Mouse (Mus musculus): ENCODE data around the gene Whamm. TPM values are rescaled to one million over a fixed set of nuclear protein-coding genes. Genes with fewer than 3 reads are reported as not detected.
A peak's percentile ranks its signal among the peaks of the same experiment; 100 is the strongest.

Gene Whamm
- total RNA-seq (2021): 1 to 10 TPM; 7.9 to 8.8 TPM
- long read RNA-seq, experiment 1, transcript Whamm-201 (10 exons, 3,069 nt): major isoform, 12 of 30 reads
- long read RNA-seq, experiment 1, partial matches to known transcripts: 12 of 30 reads
- long read RNA-seq, experiment 1, other reads (novel, unspliced or antisense): 6 of 30 reads
- long read RNA-seq, experiment 2, transcript Whamm-201 (10 exons, 3,069 nt): major isoform, 9 of 16 reads
- long read RNA-seq, experiment 2, partial matches to known transcripts: 0 of 16 reads
- long read RNA-seq, experiment 2, other reads (novel, unspliced or antisense): 7 of 16 reads

DNA sequence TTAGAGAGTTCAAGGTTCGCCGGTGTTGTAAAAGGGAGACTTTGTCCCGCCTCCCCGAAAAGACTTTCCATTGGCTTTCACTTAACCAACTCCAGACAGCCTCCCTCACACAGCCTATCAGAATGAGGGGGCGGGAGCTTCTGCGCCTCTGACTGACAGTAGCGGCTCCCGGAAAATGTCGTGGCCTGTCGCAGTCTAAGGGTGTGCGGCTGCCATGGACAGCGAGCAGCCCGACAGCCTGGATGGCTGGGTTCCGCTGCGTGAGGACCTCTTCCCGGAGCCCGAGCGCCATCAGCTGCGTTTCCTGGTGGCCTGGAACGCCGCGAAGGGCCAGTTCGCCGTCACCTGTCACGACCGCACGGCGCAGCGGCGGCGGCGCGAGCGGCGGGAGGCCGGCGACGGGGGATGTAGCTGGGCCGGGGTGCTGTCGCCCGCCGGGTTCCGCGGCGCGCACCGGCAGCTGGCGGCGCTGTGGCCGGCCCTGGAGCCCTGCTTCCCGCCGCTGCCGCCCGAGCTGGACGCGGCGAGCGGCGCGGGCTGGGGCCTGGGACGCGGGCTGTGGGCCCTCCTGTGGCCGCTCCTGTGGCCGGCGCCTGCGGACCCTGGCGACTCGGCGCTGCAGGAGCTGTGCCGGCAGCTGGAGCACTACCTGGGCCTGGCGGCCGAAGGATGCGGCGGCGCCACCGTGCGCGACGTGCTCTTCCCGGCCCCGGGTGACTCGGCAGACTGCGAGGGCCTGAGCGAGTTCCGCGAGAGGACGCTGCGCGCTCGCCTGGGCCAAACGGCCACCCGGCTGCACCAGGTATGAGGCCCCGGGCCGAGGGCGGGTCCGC is at the start of gene Whamm:
Gene Whamm, plus strand, starts transcription at position 159 of the 833 bp plus-strand sequence.
- DNase-seq (ENCODE audit: low spot score): peak; percentile 95

DNA sequence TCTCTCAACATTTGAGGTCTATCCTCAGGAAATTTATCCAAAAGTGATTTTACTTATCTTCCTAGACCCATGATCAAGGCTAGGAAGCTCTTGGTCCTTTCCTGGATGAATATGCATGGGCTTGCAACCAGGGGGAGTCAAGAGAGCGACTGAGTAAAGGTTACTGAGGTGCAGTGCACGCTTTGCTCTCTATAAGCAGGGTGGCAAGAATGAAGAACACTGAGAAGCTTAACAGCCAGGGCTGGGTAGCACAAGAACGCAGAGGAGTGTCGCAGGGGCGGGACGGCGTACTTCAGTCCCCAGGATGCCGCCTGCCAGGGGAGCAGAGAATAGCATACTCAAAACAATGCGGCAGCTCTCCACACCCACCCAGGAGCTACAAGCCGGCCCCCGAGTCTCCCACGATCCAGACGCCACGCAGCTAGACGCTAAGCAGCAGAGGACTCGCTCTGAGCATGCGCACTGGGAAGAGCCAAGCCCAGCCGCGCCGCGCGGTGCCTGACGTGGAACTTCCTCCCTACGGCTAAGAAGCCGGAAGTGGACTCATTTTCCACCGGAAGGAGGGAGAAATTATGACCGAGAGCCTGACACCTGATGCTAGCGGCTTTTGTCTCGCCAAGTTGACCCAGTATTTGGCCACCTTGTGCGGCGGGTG is 47.9 kb upstream of the Whamm start:
- DNase-seq (ENCODE audit: low spot score): peak; percentile 88

DNA sequence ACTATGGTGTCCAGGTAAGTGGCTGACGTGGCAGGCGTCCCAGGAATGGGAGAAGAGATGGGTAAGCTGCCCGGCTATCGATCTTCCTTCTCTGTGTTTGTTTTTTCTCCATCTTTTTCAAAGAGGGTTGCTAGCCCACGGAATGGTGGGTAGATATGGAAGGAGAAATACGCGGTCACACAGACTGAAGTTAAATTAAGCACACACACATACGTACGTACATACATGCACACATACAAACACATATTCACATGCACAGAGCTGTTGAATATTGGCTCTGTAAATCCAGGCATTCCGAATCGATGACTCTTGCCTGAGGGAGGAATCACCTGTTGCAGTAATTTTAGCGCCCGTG is 47.4 kb upstream of the Whamm start:
- no peak for DNase-seq (ENCODE audit: low spot score)

DNA sequence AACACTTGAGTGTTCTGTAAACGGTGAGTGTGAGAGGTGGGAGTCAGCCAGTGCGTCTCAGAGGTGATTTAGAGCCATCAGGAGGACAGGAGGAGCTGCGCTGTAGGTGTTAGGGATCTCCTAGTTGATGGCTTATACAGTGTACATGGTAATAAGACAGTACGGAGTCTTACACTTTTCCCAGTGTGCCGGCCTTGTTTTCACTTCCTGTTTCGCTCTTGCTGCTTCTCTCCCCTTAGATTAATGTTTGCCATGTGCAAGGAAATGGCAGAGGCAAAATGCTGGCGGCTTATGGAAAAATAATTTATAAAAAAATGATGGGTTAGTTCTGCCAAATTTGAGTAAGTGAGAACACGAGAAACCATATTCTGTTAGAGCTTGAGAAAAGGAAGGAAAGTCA is 42.1 kb upstream of the Whamm start:
- no peak for DNase-seq (ENCODE audit: low spot score)

DNA sequence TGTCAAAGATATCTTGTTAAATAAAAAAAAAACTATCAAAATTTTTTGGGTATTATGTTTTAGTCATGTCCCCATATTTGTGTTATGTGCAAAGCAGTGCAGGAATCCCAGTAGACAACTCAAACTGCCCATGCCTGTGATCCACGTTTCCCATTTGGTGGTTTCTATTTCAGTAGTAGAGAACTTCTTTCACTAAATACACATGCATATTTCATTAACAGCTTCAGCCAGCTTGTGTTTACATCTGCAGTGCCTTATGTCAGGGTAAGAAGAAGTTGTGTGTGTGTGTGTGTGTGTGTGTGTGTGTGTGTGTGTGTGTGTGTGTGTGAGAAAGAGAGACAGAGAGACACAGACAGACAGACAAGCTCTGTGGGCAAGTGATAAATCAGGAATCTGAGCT is 39.6 kb upstream of the Whamm start:
- DNase-seq (ENCODE audit: low spot score): no peak

DNA sequence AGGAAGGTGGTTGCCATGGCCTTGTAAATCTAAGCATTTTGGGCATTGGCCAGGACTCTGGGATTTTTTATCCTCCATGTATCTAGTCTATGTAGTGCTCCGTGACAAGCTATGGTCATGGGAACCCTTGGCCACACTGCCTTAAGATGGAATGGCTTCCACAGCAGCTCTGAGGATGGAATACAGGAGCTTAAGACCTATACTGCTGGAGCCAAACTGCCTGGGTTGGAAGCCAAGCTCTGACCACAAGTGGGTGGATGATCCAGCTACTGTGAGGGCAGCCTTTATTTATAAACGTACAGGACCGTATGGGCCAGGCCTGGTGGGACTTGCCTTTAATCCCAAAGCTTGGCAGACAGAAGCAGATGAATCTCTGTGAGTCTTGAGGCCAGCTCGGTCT is 34.6 kb upstream of the Whamm start:
- no peak for DNase-seq (ENCODE audit: low spot score)

DNA sequence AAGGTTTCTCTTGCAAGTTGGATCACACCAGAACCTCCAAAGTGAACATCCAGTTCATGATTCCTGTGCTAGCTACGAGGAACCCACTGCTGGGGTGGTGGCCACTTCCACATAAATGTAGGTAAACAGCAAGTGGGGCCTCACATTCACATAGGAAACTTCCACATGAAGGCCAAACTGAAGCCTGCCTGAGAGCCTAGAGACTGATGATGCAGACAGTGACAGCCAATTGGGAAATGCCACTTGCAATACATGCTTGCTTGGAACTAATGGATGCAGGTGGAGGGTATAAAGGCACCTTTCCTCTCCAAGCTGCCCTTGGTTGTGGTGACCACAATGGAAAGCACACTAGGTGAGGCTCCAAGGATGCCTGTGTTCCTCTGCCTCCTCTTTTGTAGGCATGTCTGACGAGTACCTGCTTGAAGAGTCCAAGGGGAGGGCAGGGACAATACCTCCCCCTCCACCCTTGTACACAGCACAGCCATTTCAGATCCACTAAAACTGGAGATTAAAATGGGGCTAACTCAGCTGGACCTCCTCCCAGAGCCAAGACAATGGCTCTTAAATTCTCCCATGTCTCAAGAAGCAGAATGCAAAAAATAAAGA is 32.9 kb upstream of the Whamm start:
- DNase-seq (ENCODE audit: low spot score): no peak

DNA sequence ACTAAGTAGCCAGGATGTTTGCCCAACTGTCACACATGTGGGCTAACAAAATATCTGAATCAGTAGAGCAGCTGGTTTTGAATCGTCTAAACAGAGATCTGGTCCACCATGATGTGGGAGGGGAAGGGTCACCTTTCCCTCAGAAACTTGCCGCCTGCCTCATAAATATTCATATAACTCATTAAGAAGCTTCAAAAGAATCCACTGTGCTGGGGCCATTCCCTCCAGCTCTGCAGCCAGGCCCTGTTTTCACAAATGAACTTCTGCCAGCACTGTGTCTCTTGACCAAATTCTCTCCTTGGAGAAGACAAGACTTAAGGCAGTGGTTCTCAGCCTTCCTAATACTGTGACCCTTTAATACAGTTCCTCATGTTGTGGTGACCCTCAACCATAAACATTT is 31.5 kb upstream of the Whamm start:
- no peak for DNase-seq (ENCODE audit: low spot score)

DNA sequence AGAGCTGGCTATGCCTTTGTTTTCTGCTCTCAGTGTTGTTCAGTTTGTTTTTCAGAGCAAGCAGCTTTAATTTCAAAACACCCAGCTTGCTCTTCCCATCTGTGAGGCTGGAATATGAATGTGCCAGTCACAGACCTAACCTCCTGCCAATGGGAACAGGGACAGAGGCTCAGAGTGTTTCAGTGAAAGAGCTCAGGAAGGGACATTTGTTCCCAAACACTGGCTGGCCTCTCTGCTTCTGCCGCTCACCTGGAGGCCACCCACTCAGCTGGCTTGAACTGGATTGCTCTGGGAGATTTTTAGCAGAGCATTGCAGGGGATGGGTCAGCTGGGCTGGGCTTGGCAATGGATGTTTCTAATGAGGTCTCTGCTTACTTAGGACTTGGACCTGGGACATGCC is 30.1 kb upstream of the Whamm start:
- DNase-seq (ENCODE audit: low spot score): no peak

DNA sequence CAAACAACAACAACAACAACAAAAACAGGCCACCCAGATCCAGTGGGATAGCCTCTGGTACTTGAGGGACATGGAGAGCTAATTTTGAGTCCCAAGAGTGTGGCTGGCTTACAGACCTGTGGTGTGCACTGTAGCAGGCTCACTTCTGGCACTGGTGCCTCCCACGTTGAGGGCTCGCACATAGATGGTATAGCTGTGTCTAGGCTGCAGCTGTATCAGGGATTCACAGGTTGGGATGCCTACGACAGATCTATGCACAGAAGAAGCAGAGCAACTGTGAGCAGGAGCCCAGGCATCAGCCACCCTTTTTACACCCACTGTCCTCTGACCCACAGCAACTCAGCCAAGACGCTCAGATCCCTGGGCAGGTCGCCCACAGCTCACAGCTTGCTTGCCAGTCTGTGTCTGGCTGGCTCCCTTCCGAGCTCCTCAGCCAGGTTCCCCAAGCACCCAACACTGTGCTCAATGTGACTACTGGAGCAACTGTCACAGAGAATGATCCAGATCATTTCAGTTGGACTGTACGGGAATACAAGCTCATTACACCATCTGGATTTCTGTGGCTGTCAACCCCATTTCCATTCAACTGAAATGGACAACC is 29.0 kb upstream of the Whamm start:
- peak; percentile 93 for DNase-seq (ENCODE audit: low spot score)

DNA sequence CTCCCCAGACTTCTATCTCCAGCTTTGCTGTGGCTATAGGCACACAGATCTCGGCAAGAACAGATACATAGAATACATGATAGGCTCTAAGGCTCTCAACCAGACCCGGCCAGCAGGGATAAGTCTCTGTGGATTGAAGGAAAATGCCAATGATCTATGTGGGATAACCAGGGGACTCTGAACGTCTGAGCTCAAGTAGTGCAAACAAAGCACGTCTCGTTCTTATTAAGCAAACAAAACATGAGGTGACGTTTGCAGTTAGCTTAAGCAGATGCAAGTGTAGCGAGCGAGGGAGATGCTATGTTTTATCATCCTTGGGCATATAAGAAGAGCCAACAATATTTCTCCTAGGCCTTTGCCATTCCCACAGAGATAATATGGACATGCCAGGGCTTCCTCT is 28.1 kb upstream of the Whamm start:
- DNase-seq (ENCODE audit: low spot score): no peak

DNA sequence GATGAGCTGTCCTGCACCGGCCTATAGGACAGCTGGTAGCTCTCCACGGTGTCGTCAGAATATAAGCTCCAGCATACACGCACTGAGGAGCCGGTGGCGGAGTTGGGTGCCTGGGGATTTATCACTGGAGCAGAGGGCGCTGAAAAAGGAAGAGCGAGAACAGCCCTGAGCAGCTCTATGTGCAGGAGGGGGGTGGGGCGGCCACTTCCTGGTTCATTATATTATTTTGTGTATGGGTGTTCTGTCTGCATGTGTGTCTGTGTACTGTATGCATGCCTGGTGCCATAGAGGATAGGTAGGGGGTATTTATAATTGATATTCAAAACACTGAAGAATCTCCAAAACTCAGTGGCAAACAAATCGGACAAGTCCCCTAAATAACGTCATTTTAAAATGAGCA is 22.2 kb upstream of the Whamm start:
- DNase-seq (ENCODE audit: low spot score): no peak

DNA sequence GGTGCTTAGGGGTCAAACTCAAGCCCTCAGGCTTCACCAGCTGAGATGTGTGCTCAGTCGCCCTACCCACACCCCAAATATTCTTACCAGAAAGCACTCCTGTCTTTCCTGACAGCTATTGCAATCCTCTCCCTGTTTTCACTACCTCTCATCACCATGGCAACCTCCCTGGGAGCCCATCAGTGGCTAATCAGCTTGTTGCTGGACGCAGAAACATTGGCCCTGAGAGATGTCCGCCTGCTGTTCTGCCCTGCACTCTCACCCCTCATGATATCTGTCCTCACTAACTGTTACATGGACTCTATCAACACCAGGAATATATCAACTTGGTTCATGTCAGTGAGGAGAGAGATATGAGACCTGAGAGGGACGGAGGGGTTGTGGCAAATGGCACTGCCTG is 17.5 kb upstream of the Whamm start:
- no peak for DNase-seq (ENCODE audit: low spot score)

DNA sequence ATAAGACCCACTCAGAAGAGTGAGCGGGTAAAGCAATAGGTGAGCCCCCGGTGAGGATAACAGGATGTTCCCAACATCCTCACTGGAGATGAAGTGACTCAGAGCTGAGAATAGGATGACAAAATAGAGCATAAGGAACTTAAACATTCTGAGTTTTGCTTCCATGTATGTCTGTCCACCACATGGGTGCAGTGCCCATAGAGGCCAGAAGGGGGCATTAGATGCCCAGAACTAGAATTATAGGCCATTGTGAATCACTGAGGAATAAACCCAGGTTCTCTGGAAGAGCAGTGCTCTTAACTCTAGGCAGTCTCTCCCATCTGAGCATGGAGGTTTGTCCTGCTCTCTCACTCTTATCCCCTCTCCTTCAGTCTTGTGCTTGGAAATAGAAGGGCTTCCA is 16.7 kb upstream of the Whamm start:
- DNase-seq (ENCODE audit: low spot score): peak; percentile 28

DNA sequence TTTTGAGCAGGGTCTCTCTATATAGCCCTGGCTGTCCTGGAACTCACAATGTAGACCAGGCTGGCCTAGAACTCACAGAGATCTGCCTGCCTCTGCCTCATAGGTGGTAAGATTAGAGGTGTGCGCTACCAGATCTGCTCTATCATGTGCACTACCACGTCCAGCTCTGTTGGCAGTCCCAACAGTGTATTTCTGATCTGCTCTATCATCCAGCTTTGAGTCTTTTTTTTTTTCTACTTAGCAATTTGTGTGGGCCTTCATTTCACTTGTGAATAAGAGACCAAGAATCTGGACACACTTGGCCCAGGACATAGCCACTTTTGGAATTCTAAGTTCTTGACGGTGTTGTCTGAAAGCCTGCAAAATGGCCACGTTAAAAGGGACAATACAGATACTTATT is 14.2 kb upstream of the Whamm start:
- DNase-seq (ENCODE audit: low spot score): no peak

DNA sequence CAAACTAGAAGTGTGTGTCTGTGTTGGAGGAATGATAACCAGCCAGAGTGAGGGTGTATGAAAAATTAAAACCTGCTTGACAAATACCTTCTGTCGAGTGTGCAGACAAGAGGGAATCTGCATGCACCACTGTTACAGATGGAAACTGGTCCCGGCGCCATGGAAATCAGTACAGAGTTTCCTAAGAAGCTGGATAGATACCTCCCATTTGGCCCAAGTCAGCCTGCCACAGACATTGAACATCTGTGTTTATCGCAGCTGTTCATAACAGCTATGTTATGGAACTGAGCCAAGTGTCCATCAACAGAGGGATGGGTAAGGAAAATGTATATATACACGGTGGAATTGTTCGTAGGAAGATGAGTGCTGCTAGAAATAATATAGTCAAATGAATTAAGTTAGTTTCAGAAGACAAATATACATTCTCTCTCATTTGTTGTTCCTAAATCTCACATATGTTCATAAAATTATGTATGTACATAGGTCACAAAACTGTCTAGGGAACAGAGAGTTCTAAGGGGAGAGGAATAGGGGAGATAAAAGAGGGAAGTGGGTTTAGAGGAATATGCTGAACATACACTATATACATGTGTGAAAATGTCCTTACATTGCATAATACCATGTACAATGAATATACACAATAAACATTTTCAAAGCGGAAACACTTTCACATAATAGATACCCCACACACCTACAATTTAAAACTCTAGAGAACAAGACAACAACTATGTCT is 13.6 kb upstream of the Whamm start:
- DNase-seq (ENCODE audit: low spot score): no peak

DNA sequence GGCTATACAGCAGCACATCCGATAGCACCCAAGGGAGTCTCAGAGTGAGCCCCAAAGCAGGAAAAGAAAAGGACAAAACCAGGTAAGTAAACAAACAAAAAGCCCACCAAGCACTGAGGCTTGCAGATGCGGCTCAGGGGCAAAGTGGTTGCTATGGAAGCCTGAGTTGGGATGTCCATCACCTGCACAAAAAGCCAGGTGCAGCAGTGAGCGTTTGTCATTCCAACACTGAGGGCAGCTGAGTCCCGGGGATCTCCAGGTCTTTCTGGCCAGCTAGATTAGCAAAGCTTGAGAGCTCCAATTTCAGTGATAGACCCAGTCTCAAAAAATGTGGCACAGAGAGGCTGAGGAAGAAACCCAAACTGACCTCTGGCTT is 13.1 kb upstream of the Whamm start:
- DNase-seq (ENCODE audit: low spot score): no peak

DNA sequence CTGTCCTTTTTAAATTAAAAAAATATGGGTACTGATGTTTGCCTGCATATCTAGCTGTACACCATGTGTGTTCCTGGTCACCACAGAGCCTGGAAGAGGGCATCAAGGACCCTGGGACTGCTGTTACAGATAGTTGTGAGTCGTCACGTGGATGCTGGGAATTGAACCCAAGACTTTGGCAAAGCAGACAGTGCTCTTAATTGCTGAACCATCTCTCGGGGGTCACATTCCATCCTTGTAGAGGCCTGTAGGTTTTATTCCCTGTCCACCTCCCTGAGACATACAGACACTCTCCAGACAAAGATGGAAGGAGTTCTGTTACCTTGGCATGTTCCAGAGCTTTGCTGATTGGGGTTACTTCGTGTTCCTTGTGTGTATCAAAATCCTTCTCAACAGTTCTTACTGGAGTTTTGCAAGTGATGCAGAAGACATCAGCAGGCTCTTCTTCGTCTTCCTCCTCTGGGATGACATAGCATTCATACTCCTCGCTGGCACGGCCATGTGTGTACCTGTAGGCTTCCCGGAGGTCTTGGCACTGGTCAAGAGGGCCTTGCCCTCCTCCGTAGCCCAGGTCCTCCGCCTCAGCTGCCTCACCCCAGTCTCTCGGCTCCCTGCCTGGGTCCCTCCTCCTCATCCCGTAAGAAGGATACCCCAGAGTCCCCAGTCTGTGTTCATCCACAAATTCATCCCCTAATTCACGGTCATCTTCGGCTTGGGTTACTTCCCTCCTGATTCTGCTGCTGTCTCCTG is 11.7 kb upstream of the Whamm start:
- DNase-seq (ENCODE audit: low spot score): no peak

DNA sequence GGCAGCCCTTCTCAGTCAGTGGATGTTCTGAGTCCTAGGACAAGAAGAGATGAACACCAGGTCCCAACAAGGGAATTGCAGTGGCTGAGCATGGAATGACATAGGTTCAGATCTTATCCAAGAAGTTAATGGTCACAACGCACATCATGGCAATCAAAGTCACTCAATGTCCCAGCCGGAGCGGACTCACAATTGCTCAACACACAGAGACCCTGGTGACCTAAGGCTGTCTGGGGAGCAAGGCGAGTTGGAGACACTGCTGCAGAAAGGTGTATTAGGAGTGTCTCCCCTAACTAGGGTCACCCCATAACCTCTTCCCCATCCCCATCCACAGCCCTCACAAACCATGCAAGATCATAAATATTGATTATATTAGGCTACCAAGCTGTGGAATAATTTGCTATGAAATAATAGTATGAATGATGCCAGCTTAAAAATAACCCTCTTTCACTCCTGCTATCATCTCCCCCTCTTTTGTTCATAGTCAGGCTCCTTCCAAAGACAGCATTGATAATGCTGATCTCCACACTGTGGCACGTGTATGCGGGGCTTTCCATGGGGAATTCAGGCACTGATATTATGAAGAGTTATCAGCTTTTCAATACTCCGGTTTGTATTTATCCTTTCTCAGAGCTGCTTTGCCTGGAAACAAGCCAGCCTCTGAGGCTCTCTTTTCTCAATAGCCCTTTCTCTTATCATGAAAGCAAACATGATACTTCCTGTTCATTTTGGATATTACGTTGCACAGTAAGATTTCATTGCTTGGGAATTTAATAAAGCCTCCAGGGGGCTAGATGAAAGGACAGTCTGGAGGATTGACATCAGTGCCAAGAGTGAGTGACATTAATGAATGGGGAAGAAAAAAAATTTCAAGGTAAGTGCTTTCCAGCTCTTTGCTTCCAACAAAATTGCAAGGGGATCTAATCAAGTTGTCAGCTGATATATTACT is 10.7 kb upstream of the Whamm start:
- no peak for DNase-seq (ENCODE audit: low spot score)

All from gastrocnemius, adult 18-20 months (tissue).